Mouse (Mus musculus) left cerebral cortex, adult 2 months (tissue): ENCODE data around the gene 1700018B08Rik. TPM values are rescaled to one million over a fixed set of nuclear protein-coding genes. Genes with fewer than 3 reads are reported as not detected.

Source experiments
- DNase-seq, 2 experiments: peaks; one replicate each; pipeline ENCODE4 v3.0.0; 2021 to 2022; ENCODE audit warnings: low spot score in 2 of 2, mixed read lengths in 1 of 2; ENCODE audit errors: extremely low spot score in 1 of 2
- H3K27ac ChIP-seq: fragments of 200-600 bp; 2 replicates; pipeline ENCODE4 v1.8.1; 2022
- H3K4me3 ChIP-seq: fragments of 200-600 bp; 2 replicates; pipeline ENCODE4 v1.8.1; 2022
- CTCF ChIP-seq: fragments of 200-600 bp; IDR thresholded peaks from 2 replicates; pipeline ENCODE4 v1.8.1; 2022; ENCODE audit warnings: antibody characterized with exemption, mild to moderate bottlenecking, moderate library complexity
- intact Hi-C: fragments of 180-260 bp; cut with DNase I; formaldehyde crosslinking; loops from one replicate; pipeline ENCODE4 v1.15.1; 2025
- total RNA-seq, 2 experiments: library from RNA; stranded (reverse); gene quantifications; 2 replicates each; pipeline ENCODE4 v1.2.3; 2021

The 1700018B08Rik gene
- total RNA-seq, 2 experiments from 2014 or later = not detected

- Histone ChIP-seq H3K4me3 (no peak overlapping the region), H3K27ac (no peak overlapping the region)
- TF ChIP-seq CTCF = no peak
- intact Hi-C loops = no loop called here
- no peak for DNase-seq
These were observed 16.4 kb upstream of the 1700018B08Rik start for GRCm38 (mm10) chr8:121560432-121561100.

GRCm38 (mm10) chr8:121559801-121560200 is 15.7 kb upstream of the 1700018B08Rik start:
- no peak overlapping the region for H3K27ac ChIP-seq
- no peak overlapping the region for H3K4me3 ChIP-seq
- DNase-seq = no peak
- no peak for TF ChIP-seq CTCF
- intact Hi-C loops = no loop called here

- no peak; the same call in 1 of the 2 replicates for TF ChIP-seq CTCF
- no peak overlapping the region for H3K4me3 ChIP-seq
- intact Hi-C loops = no loop called here
- H3K27ac ChIP-seq = no peak overlapping the region
- DNase-seq = no peak
These were observed 14.4 kb upstream of the 1700018B08Rik start for GRCm38 (mm10) chr8:121558538-121558937.

- Histone ChIP-seq H3K27ac (no peak overlapping the region), H3K4me3 (no peak overlapping the region)
- intact Hi-C loops = no loop called here
- no peak for DNase-seq
- TF ChIP-seq CTCF = no peak
These were observed 13.6 kb upstream of the 1700018B08Rik start for GRCm38 (mm10) chr8:121557746-121558145.

- Histone ChIP-seq H3K27ac (no peak overlapping the region; the same call in 1 of the 2 replicates), H3K4me3 (no peak overlapping the region)
- DNase-seq = no peak
- intact Hi-C loops = no loop called here
- no peak for TF ChIP-seq CTCF
These were observed 9.8 kb upstream of the 1700018B08Rik start for GRCm38 (mm10) chr8:121553831-121554475.

GRCm38 (mm10) chr8:121552506-121552905 is 8.4 kb upstream of the 1700018B08Rik start:
- no peak overlapping the region for H3K27ac ChIP-seq
- intact Hi-C loops = no loop called here
- DNase-seq = no peak
- no peak for TF ChIP-seq CTCF
- H3K4me3 ChIP-seq = no peak overlapping the region

- intact Hi-C loops = no loop called here
- DNase-seq = no peak
- no peak for TF ChIP-seq CTCF
- Histone ChIP-seq H3K27ac (no peak overlapping the region), H3K4me3 (no peak overlapping the region)
These were observed 7.2 kb upstream of the 1700018B08Rik start for GRCm38 (mm10) chr8:121551065-121551985.

GRCm38 (mm10) chr8:121550056-121550455 is 5.9 kb upstream of the 1700018B08Rik start:
- intact Hi-C loops = no loop called here
- DNase-seq = no peak
- Histone ChIP-seq H3K27ac (no peak overlapping the region), H3K4me3 (no peak overlapping the region)
- TF ChIP-seq CTCF = no peak

- intact Hi-C loops = loop anchor here (2.0 kb wide), 1 partner anchor 32 kb away; the partner anchor contains the start of gene Fbxo31
- Histone ChIP-seq H3K4me3 (no peak overlapping the region), H3K27ac (no peak overlapping the region)
- peak; percentile 96 for TF ChIP-seq CTCF
- DNase-seq = peak; percentile 64 to 68
These were observed 3.0 kb upstream of the 1700018B08Rik start for GRCm38 (mm10) chr8:121547132-121547531.

GRCm38 (mm10) chr8:121544936-121545335 is 816 bp upstream of the 1700018B08Rik start:
- no peak for DNase-seq
- Histone ChIP-seq H3K27ac (no peak overlapping the region), H3K4me3 (no peak overlapping the region)
- intact Hi-C loops = no loop called here
- TF ChIP-seq CTCF = no peak

GRCm38 (mm10) chr8:121542901-121543300 is 1.2 kb downstream of the 1700018B08Rik start:
- intact Hi-C loops = no loop called here
- no peak for DNase-seq
- no peak for TF ChIP-seq CTCF

GRCm38 (mm10) chr8:121541862-121542261 is 2.3 kb downstream of the 1700018B08Rik start:
- intact Hi-C loops = no loop called here
- no peak for TF ChIP-seq CTCF
- Histone ChIP-seq H3K27ac (no peak overlapping the region), H3K4me3 (no peak overlapping the region)
- no peak for DNase-seq

More at GRCm38 (mm10) chr8:121542901-121543300, 1.2 kb downstream of the 1700018B08Rik start:
- Histone ChIP-seq H3K27ac (no peak overlapping the region), H3K4me3 (no peak overlapping the region)
